ENCODE assay signal across 13 mouse cellular contexts in genomic region chr19:53165305-53166240, GRCm38 (mm10). TPM values are rescaled to one million over a fixed set of nuclear protein-coding genes. Genes with fewer than 3 reads are reported as not detected.
DNase-seq lines count a peak whose midpoint lies in the region; ATAC-seq and TF ChIP-seq lines count a peak whose summit lies in the region.
"Had no signal": no experiment of that assay in that cellular context is flagged by ENCODE, and none has a peak within 500 bp of the region (broad histone marks: within the 10 kb centered on the region; RNA-seq: fewer than 3 reads in every experiment).

No protein-coding gene starts in this region.

- 43% methylated on average over 4 of the region's 4 CpGs for WGBS in heart, embryonic 13.5 days
- WGBS in lung, postnatal 0 days: 35% methylated on average over 4 of the region's 4 CpGs

- TF ChIP-seq CTCF in lung, postnatal 0 days (IDR thresholded peaks at IDR 0.05): no peak

- no peak overlapping the region for H3K4me2 ChIP-seq in heart, embryonic 13.5 days
- H3K4me2 ChIP-seq in lung, postnatal 0 days (replicated peaks; ENCODE audit: low read depth, low read length): no peak overlapping the region
- H3K4me2 ChIP-seq: limb, embryonic 13.5 days; neural tube, embryonic 12.5 days had no signal

- no peaks in the 10 kb centered on the region for H3K9me3 ChIP-seq in heart, embryonic 13.5 days
- H3K9me3 ChIP-seq in lung, postnatal 0 days (ENCODE audit: low read length): no peaks in the 10 kb centered on the region
- H3K9me3 ChIP-seq: limb, embryonic 13.5 days; neural tube, embryonic 12.5 days had no signal

- no peak for ATAC-seq in heart, embryonic 13.5 days (ENCODE audit: extremely low read depth, insufficient number of reproducible peaks, low FRiP score, low TSS enrichment)
- no peak for ATAC-seq in lung, postnatal 0 days
- no peak for ATAC-seq in activated CD4-positive, CD25-positive, alpha-beta regulatory T cell, adult 4 months

- intact Hi-C loops in heart, postnatal 36 days (cut with DNase I): no loop called here

- no peak for DNase-seq in heart, postnatal 36 days
- peak; percentile 66 for DNase-seq in lung, postnatal 0 days (ENCODE audit: low spot score)
- DNase-seq in lung, postnatal 14 days: no peak
- peak; percentile 50 for DNase-seq in cerebellum, adult 11 months
- DNase-seq in layer of hippocampus, adult 9-11 months: peak; percentile 79
- DNase-seq in embryo, embryonic 9.5 days (ENCODE audit: extremely low spot score): no peak
- DNase-seq: gastrocnemius, postnatal 25 days; thymus, postnatal 36 days had no signal

- peaks cover 59% of the 10 kb centered on the region for H3K4me1 ChIP-seq in heart, embryonic 13.5 days
- 0 out of 2 replicates have a peak, but pooled peaks cover 3% of the 10 kb centered on the region for H3K4me1 ChIP-seq in lung, postnatal 0 days (ENCODE audit: insufficient read depth, low read depth, low read length)
- H3K4me1 ChIP-seq: neural tube, embryonic 12.5 days had no signal

- H3K9ac ChIP-seq in heart, embryonic 13.5 days: no peak overlapping the region
- no peak overlapping the region for H3K9ac ChIP-seq in lung, postnatal 0 days (replicated peaks; ENCODE audit: low read depth)
- H3K9ac ChIP-seq: limb, embryonic 13.5 days; neural tube, embryonic 12.5 days had no signal

- no peaks in the 10 kb centered on the region for H3K27me3 ChIP-seq in heart, embryonic 13.5 days (replicated peaks)
- H3K27me3 ChIP-seq in lung, postnatal 0 days (replicated peaks; ENCODE audit: insufficient read depth, low read length): no peaks in the 10 kb centered on the region
- H3K27me3 ChIP-seq: limb, embryonic 13.5 days; neural tube, embryonic 12.5 days had no signal

- no peak for TF ChIP-seq EP300 in lung, postnatal 0 days (IDR thresholded peaks at IDR 0.05)

- H3K36me3 ChIP-seq in heart, embryonic 13.5 days: peaks cover 17% of the 10 kb centered on the region; the same call in 1 of the 2 replicates
- H3K36me3 ChIP-seq in lung, postnatal 0 days (ENCODE audit: insufficient read depth, low read length): no peaks in the 10 kb centered on the region
- H3K36me3 ChIP-seq: limb, embryonic 13.5 days; neural tube, embryonic 12.5 days had no signal

- peak overlapping the region; percentile 13; the same call in 1 of the 2 replicates for H3K27ac ChIP-seq in heart, embryonic 13.5 days (replicated peaks)
- H3K27ac ChIP-seq in lung, postnatal 0 days (ENCODE audit: low read length): no peak overlapping the region
- H3K27ac ChIP-seq: limb, embryonic 13.5 days; macrophage; neural tube, embryonic 12.5 days had no signal

- no peak overlapping the region for H3K4me3 ChIP-seq in heart, embryonic 13.5 days
- no peak overlapping the region for H3K4me3 ChIP-seq in lung, postnatal 0 days (ENCODE audit: low read depth, low read length)
- H3K4me3 ChIP-seq: limb, embryonic 13.5 days; neural tube, embryonic 12.5 days had no signal

RNA-seq across cellular contexts. Expression of gene Add3, which starts 25.3 kb away (rescaled TPM):
- polyA plus RNA-seq in heart, embryonic 13.5 days (2015; fragmentation: Nextera tagmentation; extraction: Ambion mirVana): 120 and 121 TPM in 2 replicates
- 10 to 100 TPM; 45.2 to 48.6 TPM for total RNA-seq in heart, postnatal 36 days (2021)
- 92.9 and 100 TPM in 2 replicates for polyA plus RNA-seq in lung, postnatal 0 days (2015; fragmentation: Nextera tagmentation; extraction: Ambion mirVana)
- 100 to 1,000 TPM; 113 to 128 TPM for polyA plus RNA-seq in activated CD4-positive, CD25-positive, alpha-beta regulatory T cell, adult 4 months (2017; shearing (Covaris generic))

Comparison
In these comparisons a context has a peak if more than half of its experiments do, and no peak if none do; other contexts are left out.
1. DNase-seq: peak in lung, postnatal 0 days (single experiment), cerebellum, adult 11 months (single experiment) and layer of hippocampus, adult 9-11 months (single experiment); none in heart, postnatal 36 days (0 of 2), lung, postnatal 14 days (single experiment) and embryo, embryonic 9.5 days (single experiment).